Mouse (Mus musculus) heart, postnatal 0 days (tissue): ENCODE results near the gene Ankk1.

Experiments
- CTCF ChIP-seq: IDR thresholded peaks from 2 replicates; pipeline ENCODE4 v1.5.1; 2016; ENCODE audit warnings: antibody characterized with exemption, control low read depth, low read depth
- EP300 ChIP-seq: IDR thresholded peaks from 2 replicates; pipeline ENCODE4 v1.6.1; 2016; ENCODE audit warnings: antibody characterized with exemption, low read depth

- TF ChIP-seq CTCF = no peak
- no peak for TF ChIP-seq EP300
Measured at GRCm38 (mm10) chr9:49427478-49427877, 657 bp upstream of the Ankk1 start.
